Mouse (Mus musculus) liver, adult 2 months (tissue): ENCODE results near the gene Cacna1s.

Source experiments
- CTCF ChIP-seq: fragments of 200-500 bp; IDR thresholded peaks from 2 replicates; pipeline ENCODE4 v1.5.1; 2011; ENCODE audit warnings: low read depth, low read length, control low read depth
- POLR2A ChIP-seq: fragments of 200-500 bp; IDR thresholded peaks from 2 replicates; pipeline ENCODE4 v1.6.1; 2011; ENCODE audit warnings: low read length, control low read depth; ENCODE audit not compliant: insufficient read depth; ENCODE audit errors: extremely low read depth

DNA sequence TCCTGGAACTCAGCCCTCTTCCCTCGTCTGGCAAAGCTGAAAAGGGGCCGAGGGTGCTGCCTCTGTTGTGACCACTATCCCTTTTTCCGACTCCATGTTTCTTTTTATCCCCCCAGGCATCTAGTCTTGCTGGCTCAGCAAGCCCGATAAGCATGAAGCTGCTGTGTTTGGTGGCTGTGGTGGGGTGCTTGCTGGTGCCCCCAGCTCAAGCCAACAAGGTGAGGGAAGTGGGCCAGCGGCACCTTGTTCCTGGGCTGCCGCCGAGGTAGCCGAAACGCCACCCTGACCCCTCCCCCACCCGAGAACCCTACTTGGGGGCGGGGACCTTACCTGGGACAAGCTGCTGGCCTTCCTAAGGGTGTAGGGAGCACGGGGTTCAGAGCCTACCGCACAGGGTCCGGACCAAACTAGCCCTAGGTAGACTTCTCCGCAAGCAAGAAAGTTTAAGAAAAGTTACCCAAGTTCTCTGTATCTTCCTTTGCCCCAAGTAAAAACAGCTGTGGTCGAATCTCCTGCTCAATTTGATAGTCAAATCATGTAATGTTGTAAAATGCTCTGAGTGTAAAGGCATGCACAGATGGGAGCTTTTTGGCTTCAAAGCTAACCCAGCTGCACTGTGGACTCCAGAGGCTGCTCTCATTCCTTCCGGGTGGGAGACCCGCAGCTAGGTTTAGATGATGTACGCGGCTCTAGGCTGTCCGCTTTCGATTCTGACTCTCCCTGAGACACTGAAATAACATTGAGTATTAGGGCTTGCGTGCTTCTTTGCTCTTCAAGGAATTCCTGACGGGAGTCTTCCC is 34.0 kb upstream of the Cacna1s start:
- TF ChIP-seq POLR2A (no peak), CTCF (no peak)
